16 mouse cellular contexts compared by ENCODE assay signal in genomic region chr17:50488406-50488805, GRCm38 (mm10).
"Had no signal": no experiment of that assay in that cellular context is flagged by ENCODE, and none has a peak within 500 bp of the region (broad histone marks: within the 10 kb centered on the region; RNA-seq: fewer than 3 reads in every experiment).

No protein-coding gene starts in this region.

- H3K4me1 ChIP-seq: neural tube, embryonic 12.5 days; neural tube, embryonic 13.5 days; neural tube, embryonic 15.5 days; stomach, embryonic 15.5 days had no signal

- H3K4me3 ChIP-seq: neural tube, embryonic 12.5 days; neural tube, embryonic 13.5 days; neural tube, embryonic 15.5 days; stomach, embryonic 15.5 days had no signal

- H3K27me3 ChIP-seq: neural tube, embryonic 12.5 days; neural tube, embryonic 13.5 days; neural tube, embryonic 15.5 days; stomach, embryonic 15.5 days had no signal

- H3K9ac ChIP-seq: neural tube, embryonic 12.5 days; neural tube, embryonic 13.5 days; neural tube, embryonic 15.5 days; stomach, embryonic 15.5 days had no signal

- H3K36me3 ChIP-seq: neural tube, embryonic 12.5 days; neural tube, embryonic 13.5 days; neural tube, embryonic 15.5 days; stomach, embryonic 15.5 days had no signal

- H3K4me2 ChIP-seq: neural tube, embryonic 12.5 days; neural tube, embryonic 13.5 days; neural tube, embryonic 15.5 days; stomach, embryonic 15.5 days had no signal

- H3K9me3 ChIP-seq: neural tube, embryonic 12.5 days; neural tube, embryonic 13.5 days; neural tube, embryonic 15.5 days; stomach, embryonic 15.5 days had no signal

- H3K27ac ChIP-seq: neural tube, embryonic 12.5 days; neural tube, embryonic 13.5 days; neural tube, embryonic 15.5 days; stomach, embryonic 15.5 days; stomach, postnatal 0 days had no signal

- DNase-seq: retina, postnatal 1 day; right cerebral cortex, adult 18-20 months; right cerebral cortex, postnatal 14 days; right cerebral cortex, postnatal 25 days; right cerebral cortex, postnatal 4 days; spleen, adult 18-20 months; thymus, adult 18-20 months; thymus, adult 2 months; thymus, postnatal 14 days; thymus, postnatal 25 days; thymus, postnatal 36 days had no signal
